Mouse (Mus musculus) intestine, embryonic 15.5 days (tissue): Measurements from ENCODE around the gene Rdh8. TPM values are rescaled to one million over a fixed set of nuclear protein-coding genes. Genes with fewer than 3 reads are reported as not detected.

Experiments
- ATAC-seq: fragments of 200-750 bp; cut with Nextera tagmentation; 2 replicates; pipeline ENCODE4 v1.8.0; 2017; ENCODE audit warnings: moderate TSS enrichment, moderate library complexity
- H3K27ac ChIP-seq: fragments of 300-500 bp; sonication (generic); 2 replicates; pipeline ENCODE4 v1.5.1; 2015; ENCODE audit warnings: mild to moderate bottlenecking, inconsistent platforms
- H3K27me3 ChIP-seq: fragments of 300-500 bp; sonication (generic); replicated peaks from 2 replicates; pipeline ENCODE4 v1.6.1; 2015; ENCODE audit warnings: inconsistent platforms
- H3K36me3 ChIP-seq: fragments of 300-500 bp; sonication (generic); 2 replicates; pipeline ENCODE4 v1.6.1; 2015; ENCODE audit warnings: inconsistent platforms
- H3K4me1 ChIP-seq: fragments of 300-500 bp; sonication (generic); replicated peaks from 2 replicates; pipeline ENCODE4 v1.6.1; 2015; ENCODE audit warnings: inconsistent platforms
- H3K4me2 ChIP-seq: fragments of 300-500 bp; sonication (generic); replicated peaks from 2 replicates; pipeline ENCODE4 v1.6.1; 2015; ENCODE audit warnings: mild to moderate bottlenecking, inconsistent platforms
- H3K4me3 ChIP-seq: fragments of 300-500 bp; sonication (generic); replicated peaks from 2 replicates; pipeline ENCODE4 v1.5.1; 2015; ENCODE audit warnings: inconsistent platforms
- H3K9ac ChIP-seq: fragments of 300-500 bp; sonication (generic); 2 replicates; pipeline ENCODE4 v1.6.1; 2015; ENCODE audit warnings: inconsistent platforms
- H3K9me3 ChIP-seq: fragments of 300-500 bp; sonication (generic); 2 replicates; pipeline ENCODE4 v1.6.1; 2016; ENCODE audit warnings: inconsistent platforms
- WGBS: fragments of 180-500 bp; shearing (Covaris S2); methylation state at CpG from one replicate; pipeline ENCODE4 v1.1.7; 2015; 5-methylcytosine and 5-hydroxymethylcytosine counted together
- polyA plus RNA-seq: library from polyadenylated mRNA; unstranded; fragments of >200 nt; fragmentation: Nextera tagmentation; extraction: Ambion mirVana; gene quantifications from 2 replicates; pipeline ENCODE4 v1.2.1, GENCODE M21; 2015

Gene Rdh8
- polyA plus RNA-seq, 1 experiment from 2014 or later: not detected

DNA sequence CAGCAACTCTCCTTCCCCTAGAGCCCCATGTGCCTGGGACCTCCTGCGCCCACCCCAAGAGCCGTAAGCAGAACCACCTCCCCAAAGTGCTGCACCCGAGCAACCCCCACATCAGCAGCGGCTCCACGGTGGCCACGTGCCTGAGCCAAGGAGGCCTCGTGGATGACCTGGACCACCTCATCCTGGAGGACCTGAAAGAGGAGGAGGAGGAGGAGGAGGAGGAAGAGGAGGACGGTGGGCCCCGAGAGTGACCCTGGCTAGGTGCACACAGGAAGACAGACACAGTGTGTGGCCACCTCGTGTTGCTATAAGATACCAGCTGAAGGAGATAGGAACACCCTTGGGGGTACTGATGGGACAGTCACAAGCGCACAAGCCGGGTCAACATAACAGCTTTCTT, 55.2 kb downstream of the Rdh8 start:
- no peak overlapping the region for H3K27ac ChIP-seq
- H3K4me2 ChIP-seq: no peak overlapping the region
- H3K4me3 ChIP-seq: no peak overlapping the region
- no peaks in the 10 kb centered on the region for H3K36me3 ChIP-seq
- no peak overlapping the region for H3K9ac ChIP-seq
- no peaks in the 10 kb centered on the region for H3K9me3 ChIP-seq
- H3K4me1 ChIP-seq: peaks cover 5% of the 10 kb centered on the region
- WGBS: 89% methylated on average over 12 of the region's 12 CpGs
- ATAC-seq: no peak
- H3K27me3 ChIP-seq: peaks cover 7% of the 10 kb centered on the region; the same call in 1 of the 2 replicates

DNA sequence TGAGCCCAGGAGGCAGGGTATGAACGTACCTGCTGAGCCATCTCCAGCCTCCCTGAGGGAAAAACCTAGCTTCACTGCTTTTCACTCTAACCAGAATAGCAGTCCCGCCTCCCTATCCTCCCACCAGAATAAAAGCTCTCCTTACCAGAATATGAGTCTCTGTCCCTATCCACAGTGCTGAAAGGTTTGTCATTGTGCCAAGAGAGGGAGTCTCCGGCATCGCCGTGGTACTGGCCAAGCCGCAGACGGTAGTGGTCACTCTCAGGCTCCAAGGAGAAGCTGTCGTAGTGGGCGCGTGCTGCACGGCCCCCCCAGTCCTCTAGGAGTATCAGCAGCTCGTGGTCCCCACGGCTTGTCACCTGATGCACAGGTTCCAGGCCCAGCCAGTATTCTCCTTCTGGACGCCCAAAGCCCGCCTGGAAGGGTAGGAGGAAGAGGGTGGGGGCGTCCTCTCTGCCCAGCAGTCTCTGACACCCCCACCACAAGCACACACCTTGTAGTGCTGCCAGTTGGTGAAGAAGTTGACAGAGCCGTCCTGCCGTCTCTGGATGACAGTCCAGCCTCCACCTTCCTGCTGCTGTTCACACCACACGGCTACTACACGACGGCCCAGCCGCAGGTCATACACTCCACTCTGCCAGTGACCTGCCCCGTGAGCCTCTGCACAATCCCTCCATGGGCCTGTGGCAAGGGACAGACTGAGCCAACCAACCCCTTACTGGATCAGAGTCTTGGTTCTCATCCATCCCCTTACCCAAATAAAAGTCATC, 56.9 kb downstream of the Rdh8 start:
- no peak overlapping the region for H3K4me2 ChIP-seq
- H3K4me1 ChIP-seq: peaks cover 7% of the 10 kb centered on the region
- WGBS: 69% methylated on average over 23 of the region's 23 CpGs
- H3K4me3 ChIP-seq: no peak overlapping the region
- H3K27me3 ChIP-seq: no peaks in the 10 kb centered on the region
- ATAC-seq: no peak
- H3K36me3 ChIP-seq: no peaks in the 10 kb centered on the region
- no peaks in the 10 kb centered on the region for H3K9me3 ChIP-seq
- H3K27ac ChIP-seq: no peak overlapping the region
- H3K9ac ChIP-seq: no peak overlapping the region

Other genes starting within 250 kb of the Rdh8 start
- 12.0 and 13.8 TPM in 2 replicates for gene Zfp846, start 237.2 kb upstream of the Rdh8 start, polyA plus RNA-seq
- 356 and 399 TPM in 2 replicates for gene Ubl5, start 175.6 kb upstream of the Rdh8 start, polyA plus RNA-seq
- 14.7 and 16.4 TPM in 2 replicates for gene Fbxl12, start 173.7 kb upstream of the Rdh8 start, polyA plus RNA-seq
- 44.1 and 46.8 TPM in 2 replicates for gene Pin1, start 166.4 kb upstream of the Rdh8 start, polyA plus RNA-seq
- 8.1 and 8.8 TPM in 2 replicates for gene Olfm2, start 72.2 kb upstream of the Rdh8 start, polyA plus RNA-seq
- gene Col5a3, start 3.4 kb upstream of the Rdh8 start, polyA plus RNA-seq: 2.7 and 2.8 TPM in 2 replicates
- 15.0 and 19.8 TPM in 2 replicates for gene A230050P20Rik, start 50.1 kb downstream of the Rdh8 start, polyA plus RNA-seq
- 8.3 and 10.7 TPM in 2 replicates for gene Angptl6, start 61.2 kb downstream of the Rdh8 start, polyA plus RNA-seq
- 91.6 and 95.5 TPM in 2 replicates for gene Ppan, start 69.7 kb downstream of the Rdh8 start, polyA plus RNA-seq
- gene Eif3g, start 80.1 kb downstream of the Rdh8 start, polyA plus RNA-seq: 292 and 319 TPM in 2 replicates
- 72.5 and 73.4 TPM in 2 replicates for gene Dnmt1, start 141.4 kb downstream of the Rdh8 start, polyA plus RNA-seq
- gene S1pr2, start 158.3 kb downstream of the Rdh8 start, polyA plus RNA-seq: 29.2 and 30.4 TPM in 2 replicates
- gene Mrpl4, start 184.2 kb downstream of the Rdh8 start, polyA plus RNA-seq: 145 and 159 TPM in 2 replicates
- gene Icam1, start 197.5 kb downstream of the Rdh8 start, polyA plus RNA-seq: 12.6 and 12.8 TPM in 2 replicates
- 2.9 and 3.0 TPM in 2 replicates for gene Icam4, start 210.9 kb downstream of the Rdh8 start, polyA plus RNA-seq
- gene Icam5, start 213.6 kb downstream of the Rdh8 start, polyA plus RNA-seq: 0.06 and 0.16 TPM in 2 replicates
- 1.0 and 1.1 TPM in 2 replicates for gene Zglp1, start 248.6 kb downstream of the Rdh8 start, polyA plus RNA-seq